Mouse (Mus musculus) activated CD4-positive, CD25-positive, alpha-beta regulatory T cell, adult 9 weeks (primary cell): ENCODE measurements around the gene Gna13. TPM values are rescaled to one million over a fixed set of nuclear protein-coding genes. Genes with fewer than 3 reads are reported as not detected.

Source experiments
- polyA plus RNA-seq: library from polyadenylated mRNA; unstranded; fragments of 100-300 nt; shearing (Covaris generic); gene quantifications from one replicate; pipeline ENCODE4 v1.2.1, GENCODE M21; 2017

Gna13 gene
- 53.5 TPM for polyA plus RNA-seq

DNA sequence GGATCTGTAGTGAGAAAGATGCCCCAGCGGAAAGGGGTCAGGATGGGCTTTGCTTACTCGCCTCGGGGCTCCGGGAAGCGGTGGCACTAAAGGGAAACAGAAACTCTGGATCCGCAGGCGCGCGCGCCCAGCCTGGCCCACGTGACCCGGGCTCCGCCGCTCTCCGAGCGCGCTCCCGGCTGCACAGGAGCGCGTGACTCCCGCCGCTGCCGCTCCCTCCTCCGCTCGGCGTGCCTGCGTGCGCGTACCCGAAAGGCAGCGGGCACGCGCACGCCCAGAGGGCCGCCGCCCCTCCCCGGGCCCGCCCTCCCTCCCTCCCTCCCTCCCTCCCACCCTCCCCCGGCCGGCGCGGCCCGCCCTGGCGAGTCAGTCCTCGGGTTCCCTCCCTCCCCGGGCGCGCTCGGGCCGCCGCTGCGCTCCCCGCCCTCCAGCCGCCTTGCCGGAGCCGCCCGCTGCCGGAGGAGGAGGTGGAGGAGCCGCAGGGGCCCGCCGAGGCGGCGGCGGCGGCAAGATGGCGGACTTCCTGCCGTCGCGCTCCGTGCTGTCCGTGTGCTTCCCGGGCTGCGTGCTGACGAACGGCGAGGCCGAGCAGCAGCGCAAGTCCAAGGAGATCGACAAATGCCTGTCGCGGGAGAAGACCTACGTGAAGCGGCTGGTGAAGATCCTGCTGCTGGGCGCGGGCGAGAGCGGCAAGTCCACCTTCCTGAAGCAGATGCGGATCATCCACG is at the start of gene Gna13:
Gene Gna13 (plus strand): TSS at position 369 of the 728 bp plus-strand sequence.

DNA sequence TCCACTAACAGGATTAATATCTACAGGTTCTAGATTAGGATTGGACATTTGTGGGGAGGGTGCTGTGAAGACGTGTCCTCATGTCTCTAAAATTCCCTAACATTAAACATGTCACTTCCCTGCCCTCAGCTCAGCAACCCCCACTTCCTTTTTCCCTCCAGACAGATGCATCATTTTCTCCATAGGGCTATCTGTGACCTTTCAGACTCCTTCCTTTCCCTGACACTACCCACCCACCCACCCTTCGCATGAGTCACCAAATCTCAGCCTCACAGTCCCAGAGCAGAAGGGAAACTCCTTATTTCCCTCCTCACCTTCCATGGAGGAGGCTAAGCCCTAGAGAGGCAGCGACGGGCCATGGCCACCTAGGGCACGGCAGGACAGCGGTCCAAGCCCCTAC is 51.0 kb downstream of the Gna13 start, which contains the start of gene 9930022D16Rik:
Gene 9930022D16Rik (plus strand): TSS at position 301 of the 400 bp plus-strand sequence.

DNA sequence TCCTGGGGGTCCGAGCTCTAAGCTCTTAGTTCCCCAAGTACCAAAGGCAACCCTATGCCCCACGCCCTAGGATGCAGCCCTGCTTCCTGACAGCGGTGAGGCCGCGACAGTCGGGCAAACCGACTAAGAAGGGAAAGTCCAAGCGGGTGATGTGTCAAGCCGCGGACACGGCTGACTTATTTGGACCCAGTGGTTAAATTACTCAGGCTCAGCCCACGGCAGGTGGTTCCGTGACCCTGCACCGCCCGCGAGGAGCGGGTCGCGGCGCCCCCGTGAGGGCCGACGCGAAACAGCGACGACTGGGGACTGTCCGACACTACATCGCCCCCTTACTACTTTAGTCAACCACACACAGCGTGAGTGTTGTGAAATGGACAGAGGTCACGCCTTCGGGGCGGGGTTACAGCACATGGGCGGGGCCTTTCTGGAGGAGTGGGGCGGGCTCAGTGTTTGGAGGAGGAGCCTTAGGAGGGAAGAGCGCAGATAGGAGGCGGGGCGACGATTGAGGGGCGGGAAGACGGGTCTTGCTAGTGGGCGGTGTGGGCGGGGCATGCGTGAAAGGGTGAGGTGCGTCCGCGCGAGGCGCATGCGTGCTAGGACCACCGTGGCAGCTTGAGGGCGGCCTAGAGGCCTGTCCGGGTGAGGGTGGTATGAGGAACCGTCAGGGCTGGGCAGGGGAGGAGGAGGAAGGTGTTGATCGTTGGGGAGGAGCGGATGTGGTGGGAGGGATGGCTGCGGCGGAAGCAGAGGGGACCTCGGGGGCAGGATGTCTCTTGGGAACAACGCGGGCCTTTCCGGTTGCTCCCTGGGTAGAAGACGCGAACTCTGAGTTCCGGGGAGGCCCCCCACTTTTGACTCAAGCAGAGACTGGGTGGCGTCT is 63.0 kb downstream of the Gna13 start, which contains the start of gene Amz2:
Gene Amz2 (plus strand): TSS at position 555 of the 880 bp plus-strand sequence.

Other genes starting within 250 kb of the Gna13 start
- gene E030025P04Rik, start 218.5 kb upstream of the Gna13 start, polyA plus RNA-seq: not detected
- gene Rgs9, start 64.7 kb upstream of the Gna13 start, polyA plus RNA-seq: 8.9 TPM
- 0.43 TPM for gene 9930022D16Rik, start 51.1 kb downstream of the Gna13 start, polyA plus RNA-seq
- gene Amz2, start 63.1 kb downstream of the Gna13 start, polyA plus RNA-seq: 41.9 TPM
- 2.2 TPM for gene Arsg, start 110.5 kb downstream of the Gna13 start, polyA plus RNA-seq
- 19.4 TPM for gene Slc16a6, start 110.8 kb downstream of the Gna13 start, polyA plus RNA-seq
- 0.32 TPM for gene Wipi1, start 249.1 kb downstream of the Gna13 start, polyA plus RNA-seq